Mouse (Mus musculus): ENCODE measurements around the gene Vps53.

The Vps53 gene

DNA sequence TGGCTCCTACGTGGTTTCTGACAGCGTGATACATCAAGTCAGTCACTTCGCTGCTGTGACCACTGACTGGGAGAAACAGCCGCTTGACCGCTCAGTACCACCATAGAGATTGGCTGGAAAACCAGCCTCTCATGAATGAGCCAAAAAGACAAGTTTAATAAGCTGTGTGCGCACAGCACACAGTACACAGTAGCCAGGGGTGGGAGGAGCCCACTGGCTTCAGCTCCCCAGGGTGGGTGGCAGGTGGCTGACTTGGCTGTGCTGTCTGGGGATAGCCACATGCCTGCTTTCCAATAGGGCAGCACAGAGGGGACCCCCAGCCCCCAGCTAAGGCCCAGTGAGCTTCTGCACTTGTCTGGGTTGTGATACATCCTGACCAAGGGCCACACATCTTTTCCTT is 135.0 kb downstream of the Vps53 start:
- CTCF ChIA-PET = no interaction called here
- POLR2A ChIA-PET = interaction anchor here in 1 of 4 experiments (0.5 kb wide), 1 partner anchor 24 kb away, joined by 3 read pairs; no protein-coding TSS in a partner anchor

- POLR2A ChIA-PET = no interaction called here
- CTCF ChIA-PET = no interaction called here
These were observed 136.6 kb downstream of the Vps53 start for GRCm38 (mm10) chr11:76042882-76043281.

GRCm38 (mm10) chr11:76042041-76042638 is 137.3 kb downstream of the Vps53 start:
- POLR2A ChIA-PET = no interaction called here
- CTCF ChIA-PET = interaction anchor here in 1 of 4 experiments (0.8 kb wide), 1 partner anchor 39 kb away, joined by 3 read pairs; no protein-coding TSS in a partner anchor

DNA sequence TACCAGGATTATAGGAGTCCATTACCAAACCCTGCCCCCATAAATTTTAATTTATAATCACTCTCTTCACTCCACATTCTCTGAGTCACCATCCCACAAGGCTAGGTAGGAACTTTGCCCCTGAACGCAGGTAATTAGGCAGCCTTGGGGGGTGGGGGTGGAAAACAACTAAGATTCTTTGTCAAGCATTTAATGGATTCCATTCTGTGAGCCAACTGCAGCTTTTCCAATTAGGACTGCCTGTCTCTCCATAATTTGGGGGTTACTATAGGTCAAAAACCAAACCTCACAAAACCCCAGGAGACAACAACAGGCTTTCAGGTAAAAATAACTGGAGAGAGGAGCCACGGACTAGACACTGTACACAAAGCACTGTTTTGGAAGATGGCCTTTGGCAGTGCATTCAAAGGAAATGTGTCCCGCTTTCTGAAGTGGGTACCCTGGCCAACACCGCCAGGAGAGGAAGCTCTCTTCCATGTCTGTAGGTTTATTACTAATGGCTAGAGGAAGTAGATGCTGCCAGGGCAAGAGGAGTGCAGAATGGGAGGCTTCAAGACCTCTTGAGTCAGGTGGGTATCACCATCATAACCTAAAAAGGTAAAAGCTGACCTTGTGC is 138.6 kb downstream of the Vps53 start:
- ChIA-PET POLR2A (interaction anchor here in 2 of 4 experiments (0.7 to 1.1 kb wide), 3 partner anchors 17 to 259 kb away, joined by 3 to 5 read pairs (median 3); no protein-coding TSS in a partner anchor), CTCF (interaction anchor here in 1 of 4 experiments (0.5 kb wide), 1 partner anchor 107 kb away, joined by 11 read pairs; no protein-coding TSS in a partner anchor)

GRCm38 (mm10) chr11:76040106-76040505 is 139.3 kb downstream of the Vps53 start:
- POLR2A ChIA-PET = interaction anchor here in 3 of 4 experiments (0.7 to 1.1 kb wide), 3 partner anchors 16 to 259 kb away, joined by 3 to 5 read pairs (median 3); no protein-coding TSS in a partner anchor
- CTCF ChIA-PET = interaction anchor here in 1 of 4 experiments (0.7 kb wide), 2 partner anchors 362 to 580 kb away, joined by 3 to 7 read pairs; no protein-coding TSS in a partner anchor

GRCm38 (mm10) chr11:76039271-76040053 is 140.0 kb downstream of the Vps53 start:
- POLR2A ChIA-PET = interaction anchor here in 2 of 4 experiments (0.9 to 1.1 kb wide), 2 partner anchors 15 to 259 kb away, joined by 3 to 5 read pairs; no protein-coding TSS in a partner anchor
- CTCF ChIA-PET = interaction anchor here in 2 of 4 experiments (0.6 to 1.5 kb wide), 4 partner anchors 72 to 580 kb away, joined by 3 to 7 read pairs (median 3); no protein-coding TSS in a partner anchor

GRCm38 (mm10) chr11:76037581-76038294 is 141.7 kb downstream of the Vps53 start:
- CTCF ChIA-PET = interaction anchor here in 3 of 4 experiments (0.6 to 1.5 kb wide), 5 partner anchors 54 to 204 kb away, joined by 3 to 4 read pairs (median 3); no protein-coding TSS in a partner anchor
- POLR2A ChIA-PET = interaction anchor here in 1 of 4 experiments (0.5 kb wide), 1 partner anchor 235 kb away, joined by 4 read pairs; no protein-coding TSS in a partner anchor

GRCm38 (mm10) chr11:76035182-76035581 is 144.3 kb downstream of the Vps53 start:
- POLR2A ChIA-PET = interaction anchor here in 1 of 4 experiments (1.7 kb wide), 2 partner anchors 9 to 33 kb away, joined by 4 to 5 read pairs; no protein-coding TSS in a partner anchor
- CTCF ChIA-PET = interaction anchor here in 1 of 4 experiments (1.1 kb wide), 1 partner anchor 44 kb away, joined by 4 read pairs; no protein-coding TSS in a partner anchor

- CTCF ChIA-PET = interaction anchor here in 1 of 4 experiments (1.1 kb wide), 1 partner anchor 49 kb away, joined by 3 read pairs; no protein-coding TSS in a partner anchor
- POLR2A ChIA-PET = interaction anchor here in 1 of 4 experiments (1.1 to 1.7 kb wide), 2 partner anchors 7 to 9 kb away, joined by 3 to 4 read pairs; no protein-coding TSS in a partner anchor
These were observed 145.6 kb downstream of the Vps53 start for GRCm38 (mm10) chr11:76033836-76034235.

GRCm38 (mm10) chr11:76033359-76033758 is 146.1 kb downstream of the Vps53 start:
- POLR2A ChIA-PET = no interaction called here
- CTCF ChIA-PET = no interaction called here

- ChIA-PET CTCF (interaction anchor here in 3 of 4 experiments (0.6 to 1.6 kb wide), 8 partner anchors 28 to 410 kb away, joined by 3 to 4 read pairs (median 3); no protein-coding TSS in a partner anchor), POLR2A (interaction anchor here in 1 of 4 experiments (0.7 kb wide), 1 partner anchor 767 kb away, joined by 3 read pairs; no protein-coding TSS in a partner anchor)
These were observed 151.4 kb downstream of the Vps53 start for GRCm38 (mm10) chr11:76028072-76028465.

DNA sequence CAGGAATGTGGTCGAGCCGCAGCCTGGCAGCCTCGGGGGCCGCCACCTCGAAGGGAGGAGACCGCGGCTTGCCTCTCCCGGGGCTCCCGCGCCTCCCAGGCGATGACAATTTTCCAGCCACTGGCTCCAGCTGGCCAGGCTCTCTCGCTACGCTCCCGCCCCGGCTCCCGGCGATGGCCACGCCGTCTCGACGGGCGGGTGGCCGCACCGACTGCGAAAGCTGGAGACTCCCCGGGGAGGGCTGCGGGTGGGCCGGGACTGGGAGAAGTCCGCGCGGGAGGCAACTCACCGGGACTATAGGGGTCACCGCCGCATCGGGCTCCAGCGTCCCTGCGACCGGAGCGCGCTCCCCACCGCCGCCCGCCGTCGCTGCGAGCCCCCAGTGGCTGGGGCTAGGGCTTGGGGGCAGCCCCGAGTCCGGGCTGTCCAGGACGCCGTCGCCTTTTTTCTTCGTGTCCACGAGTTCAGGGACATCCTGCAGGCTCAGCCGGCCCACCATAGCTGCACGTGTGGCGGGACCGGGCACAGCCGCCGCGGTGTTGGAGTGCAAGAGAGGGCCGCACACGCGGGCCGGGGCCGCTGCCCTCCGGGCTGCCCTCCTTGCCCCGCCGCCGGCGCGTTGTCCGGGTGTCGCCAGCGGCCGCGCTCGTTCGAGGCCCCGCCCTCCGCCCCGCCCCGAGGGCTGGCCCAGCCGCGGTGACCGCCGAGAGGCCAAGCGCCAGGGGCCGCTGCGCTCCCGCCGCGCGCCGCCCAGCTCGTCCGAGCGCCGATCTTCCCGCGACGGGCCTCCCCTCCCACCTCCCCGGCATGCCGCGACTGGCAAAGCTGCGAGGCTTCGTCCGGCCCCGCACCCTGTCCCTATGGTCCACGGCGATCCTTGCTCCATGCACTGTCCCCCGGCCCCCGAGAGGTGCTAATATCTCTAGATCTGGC is 152.0 kb downstream of the Vps53 start, which contains the start of gene Rflnb:
Rflnb (minus strand) TSS at position 644 of the 933 bp plus-strand sequence.
- POLR2A ChIA-PET = interaction anchor here in 2 of 4 experiments (0.5 to 1.3 kb wide), 4 partner anchors 7 to 766 kb away, joined by 3 to 4 read pairs (median 4); no protein-coding TSS in a partner anchor

GRCm38 (mm10) chr11:76026527-76027138 is 152.8 kb downstream of the Vps53 start:
- CTCF ChIA-PET = interaction anchor here in 2 of 4 experiments (0.5 to 0.8 kb wide), 3 partner anchors 59 to 480 kb away, joined by 3 to 4 read pairs (median 3); no protein-coding TSS in a partner anchor
- POLR2A ChIA-PET = interaction anchor here in 1 of 4 experiments (0.5 to 1.3 kb wide), 4 partner anchors 8 to 102 kb away, joined by 3 to 7 read pairs (median 4); no protein-coding TSS in a partner anchor

More for the DNA sequence above, 152.0 kb downstream of the Vps53 start, which contains the start of gene Rflnb:
- CTCF ChIA-PET = interaction anchor here (0.5 to 1.6 kb wide), 8 partner anchors 27 to 411 kb away, joined by 3 to 4 read pairs (median 3); no protein-coding TSS in a partner anchor

DNA sequence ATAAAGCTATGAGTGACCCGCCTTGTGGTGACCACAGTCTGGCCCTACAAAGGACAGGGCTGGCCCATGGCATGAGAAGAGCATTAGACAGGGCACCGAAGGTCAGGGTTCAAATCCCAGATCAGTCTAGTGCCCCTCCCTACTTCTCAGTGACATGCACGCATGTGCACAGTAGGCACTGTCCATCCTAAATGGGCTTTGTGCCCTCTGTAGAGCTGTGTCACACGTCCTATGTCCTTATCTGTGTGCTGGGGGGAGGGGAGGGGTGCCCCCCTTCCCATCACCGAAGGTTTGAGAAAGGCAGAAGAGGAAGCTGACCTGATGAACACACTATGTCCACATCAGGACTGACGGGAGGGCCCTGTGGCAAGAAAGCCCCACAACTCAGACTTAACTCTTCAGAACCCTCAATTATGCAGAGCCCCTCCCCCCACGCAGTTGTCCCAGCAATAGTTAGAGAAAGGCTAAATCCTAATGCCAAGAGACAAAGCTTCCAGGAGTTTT is 154.3 kb downstream of the Vps53 start:
- ChIA-PET CTCF (interaction anchor here in 3 of 4 experiments (0.8 to 1.5 kb wide), 3 partner anchors 33 to 58 kb away, joined by 3 to 8 read pairs (median 5); no protein-coding TSS in a partner anchor), POLR2A (interaction anchor here in 2 of 4 experiments (0.5 to 1.2 kb wide), 4 partner anchors 9 to 404 kb away, joined by 3 read pairs; no protein-coding TSS in a partner anchor)

DNA sequence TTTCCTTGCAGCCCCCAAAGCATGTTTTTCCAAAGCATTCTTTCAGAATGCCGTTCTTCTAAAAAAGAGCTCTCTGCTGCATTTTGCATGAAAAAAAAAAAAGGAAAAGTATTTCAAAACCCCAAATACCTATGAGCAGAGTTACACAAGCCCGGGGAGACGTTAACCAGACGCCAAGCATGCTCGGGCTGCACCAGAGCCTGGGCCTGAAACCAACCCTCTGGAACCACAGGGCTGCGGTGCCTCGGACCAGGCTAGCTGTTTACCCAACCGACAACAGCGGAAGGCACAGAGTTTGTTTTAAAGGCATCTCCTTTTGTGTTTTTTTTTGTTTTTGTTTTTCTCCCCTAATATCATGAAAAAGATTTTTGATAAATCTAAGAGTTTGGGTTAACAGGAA is 158.5 kb downstream of the Vps53 start:
- ChIA-PET POLR2A (interaction anchor here in 2 of 4 experiments (0.6 to 0.7 kb wide), 2 partner anchors 21 to 23 kb away, joined by 3 read pairs; no protein-coding TSS in a partner anchor), CTCF (interaction anchor here in 3 of 4 experiments (0.7 to 1.3 kb wide), 4 partner anchors 17 to 1446 kb away, joined by 3 to 12 read pairs (median 6); no protein-coding TSS in a partner anchor)

DNA sequence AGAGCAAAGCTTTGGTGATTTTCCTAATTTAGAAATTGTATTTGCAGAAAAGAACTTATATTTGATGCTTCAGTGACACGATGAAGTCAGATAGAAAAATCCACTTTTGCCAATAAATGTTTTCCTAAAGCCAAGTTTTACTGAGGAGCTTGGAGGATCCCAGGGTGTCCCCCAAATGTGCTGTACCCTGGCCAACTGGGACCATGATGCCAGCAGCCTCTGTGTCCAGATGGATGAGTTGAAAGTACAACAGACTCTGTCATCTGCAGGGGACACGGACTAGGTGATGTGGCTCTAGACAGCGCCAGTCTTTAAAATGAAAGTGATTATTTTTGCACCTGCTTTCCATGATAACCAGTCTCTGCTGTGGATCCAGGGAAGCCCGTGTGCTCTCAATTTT is 159.6 kb downstream of the Vps53 start:
- ChIA-PET POLR2A (no interaction called here), CTCF (no interaction called here)

Measured in embryonic stem cell, embryonic (primary cell).